Mouse (Mus musculus): ENCODE data around the gene Ctnnd2. TPM values are rescaled to one million over a fixed set of nuclear protein-coding genes. Genes with fewer than 3 reads are reported as not detected.

Gene Ctnnd2
- polyA plus RNA-seq, 1 experiment from 2014 or later, result 0.91 TPM

GRCm38 (mm10) chr15:30897342-30897741 is 724.9 kb downstream of the Ctnnd2 start:
- Histone ChIP-seq H3K36me3 (no peaks in the 10 kb centered on the region), H3K4me1 (peaks cover under 1% of the 10 kb centered on the region; the same call in 1 of the 2 replicates), H3K9ac (no peak overlapping the region), H3K4me3 (no peak overlapping the region), H3K9me3 (no peaks in the 10 kb centered on the region), H3K27ac (replicated peaks) (no peak overlapping the region), H3K4me2 (no peak overlapping the region), H3K27me3 (replicated peaks) (no peaks in the 10 kb centered on the region)
- no peak for ATAC-seq (ENCODE audit: extremely low read depth, insufficient number of reproducible peaks, low FRiP score, low TSS enrichment)
- 85% methylated on average over 8 of the region's 8 CpGs for WGBS

GRCm38 (mm10) chr15:30908027-30908426 is 735.6 kb downstream of the Ctnnd2 start:
- ATAC-seq (ENCODE audit: extremely low read depth, insufficient number of reproducible peaks, low FRiP score, low TSS enrichment), result no peak
- no peak overlapping the region for H3K9ac ChIP-seq

DNA sequence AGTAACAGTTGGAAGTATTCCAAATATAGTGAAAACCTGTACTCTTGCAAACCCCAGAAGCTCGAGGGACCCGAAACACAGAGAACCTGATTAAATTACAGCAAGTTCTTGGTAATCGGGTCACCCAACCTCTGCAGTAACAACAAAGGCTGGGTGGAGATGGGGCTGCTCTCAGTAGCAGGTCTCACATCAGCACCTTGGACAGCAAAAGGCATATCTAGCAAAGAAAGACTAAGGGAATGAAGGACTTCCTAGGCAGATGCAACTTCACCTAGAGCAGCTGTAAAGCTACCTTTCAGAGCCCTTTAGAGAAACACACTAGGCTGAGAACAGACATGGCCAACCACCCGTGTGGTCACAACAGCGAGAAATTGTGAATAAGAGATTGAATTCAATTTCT is 741.0 kb downstream of the Ctnnd2 start:
- no peak for ATAC-seq (ENCODE audit: extremely low read depth, insufficient number of reproducible peaks, low FRiP score, low TSS enrichment)
- Histone ChIP-seq H3K36me3 (no peaks in the 10 kb centered on the region), H3K4me3 (no peak overlapping the region), H3K27ac (replicated peaks) (no peak overlapping the region), H3K27me3 (replicated peaks) (no peaks in the 10 kb centered on the region), H3K9ac (no peak overlapping the region), H3K4me2 (no peak overlapping the region), H3K9me3 (no peaks in the 10 kb centered on the region), H3K4me1 (no peaks in the 10 kb centered on the region)
- 63% methylated on average over 5 of the region's 5 CpGs for WGBS

More at GRCm38 (mm10) chr15:30908027-30908426, 735.6 kb downstream of the Ctnnd2 start:
- Histone ChIP-seq H3K4me2 (no peak overlapping the region), H3K27me3 (replicated peaks) (no peaks in the 10 kb centered on the region), H3K27ac (replicated peaks) (no peak overlapping the region), H3K4me3 (no peak overlapping the region), H3K4me1 (no peaks in the 10 kb centered on the region), H3K9me3 (no peaks in the 10 kb centered on the region), H3K36me3 (no peaks in the 10 kb centered on the region)
- WGBS, result 47% methylated on average over 2 of the region's 2 CpGs

DNA sequence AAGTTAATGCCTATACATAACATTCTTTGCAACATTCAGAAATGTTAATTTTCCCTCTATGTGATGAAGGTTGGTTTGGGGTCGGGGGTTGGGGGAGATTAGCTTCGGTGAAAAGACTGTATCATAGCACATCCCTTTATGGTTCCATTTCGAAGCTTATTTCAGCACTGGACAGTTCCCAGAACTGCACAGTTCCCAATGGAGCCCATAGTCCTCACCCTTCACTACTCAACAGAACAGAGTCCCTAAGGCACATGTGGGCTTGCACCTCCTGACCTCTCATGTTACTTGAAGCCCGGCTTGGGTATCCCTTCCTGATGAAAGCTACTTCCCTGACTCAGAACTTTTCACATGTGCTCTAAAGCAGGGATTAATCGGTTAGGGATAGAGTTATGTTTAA is 753.4 kb downstream of the Ctnnd2 start:
- WGBS, result 59% methylated on average over 5 of the region's 5 CpGs
- H3K9ac ChIP-seq, result no peak overlapping the region
- H3K36me3 ChIP-seq, result no peaks in the 10 kb centered on the region

GRCm38 (mm10) chr15:30927632-30928031 is 755.2 kb downstream of the Ctnnd2 start:
- H3K4me2 ChIP-seq, result no peak overlapping the region
- WGBS, result 45% methylated on average over 7 of the region's 7 CpGs
- no peaks in the 10 kb centered on the region for H3K27me3 ChIP-seq (replicated peaks)
- no peaks in the 10 kb centered on the region for H3K36me3 ChIP-seq
- H3K9me3 ChIP-seq, result no peaks in the 10 kb centered on the region
- H3K27ac ChIP-seq (replicated peaks), result no peak overlapping the region
- ATAC-seq (ENCODE audit: extremely low read depth, insufficient number of reproducible peaks, low FRiP score, low TSS enrichment), result no peak
- no peak overlapping the region for H3K9ac ChIP-seq
- H3K4me1 ChIP-seq, result no peaks in the 10 kb centered on the region
- H3K4me3 ChIP-seq, result no peak overlapping the region

More for the DNA sequence above, 753.4 kb downstream of the Ctnnd2 start:
- no peaks in the 10 kb centered on the region for H3K27me3 ChIP-seq (replicated peaks)
- no peak overlapping the region for H3K4me3 ChIP-seq
- H3K4me1 ChIP-seq, result no peaks in the 10 kb centered on the region
- no peak for ATAC-seq (ENCODE audit: extremely low read depth, insufficient number of reproducible peaks, low FRiP score, low TSS enrichment)
- no peaks in the 10 kb centered on the region for H3K9me3 ChIP-seq
- no peak overlapping the region for H3K4me2 ChIP-seq
- H3K27ac ChIP-seq (replicated peaks), result no peak overlapping the region

GRCm38 (mm10) chr15:30931906-30932305 is 759.5 kb downstream of the Ctnnd2 start:
- Histone ChIP-seq H3K9ac (no peak overlapping the region), H3K27ac (replicated peaks) (no peak overlapping the region), H3K36me3 (no peaks in the 10 kb centered on the region), H3K4me3 (no peak overlapping the region), H3K9me3 (peaks cover 17% of the 10 kb centered on the region), H3K4me1 (no peaks in the 10 kb centered on the region), H3K27me3 (replicated peaks) (no peaks in the 10 kb centered on the region), H3K4me2 (no peak overlapping the region)
- 76% methylated on average over 5 of the region's 5 CpGs for WGBS
- no peak for ATAC-seq (ENCODE audit: extremely low read depth, insufficient number of reproducible peaks, low FRiP score, low TSS enrichment)

GRCm38 (mm10) chr15:30945863-30946262 is 773.5 kb downstream of the Ctnnd2 start:
- no peak overlapping the region for H3K27ac ChIP-seq (replicated peaks)
- no peak overlapping the region for H3K4me3 ChIP-seq
- H3K9ac ChIP-seq, result no peak overlapping the region
- no peak for ATAC-seq (ENCODE audit: extremely low read depth, insufficient number of reproducible peaks, low FRiP score, low TSS enrichment)
- H3K4me1 ChIP-seq, result peaks cover 9% of the 10 kb centered on the region
- no peak overlapping the region for H3K4me2 ChIP-seq
- 37% methylated on average over 1 of the region's 1 CpGs for WGBS
- H3K27me3 ChIP-seq (replicated peaks), result no peaks in the 10 kb centered on the region
- no peaks in the 10 kb centered on the region for H3K9me3 ChIP-seq
- H3K36me3 ChIP-seq, result no peaks in the 10 kb centered on the region

GRCm38 (mm10) chr15:30958513-30958912 is 786.1 kb downstream of the Ctnnd2 start:
- no peak overlapping the region for H3K4me3 ChIP-seq
- no peak overlapping the region for H3K27ac ChIP-seq (replicated peaks)
- H3K36me3 ChIP-seq, result no peaks in the 10 kb centered on the region
- no peak for ATAC-seq (ENCODE audit: extremely low read depth, insufficient number of reproducible peaks, low FRiP score, low TSS enrichment)
- no peaks in the 10 kb centered on the region for H3K27me3 ChIP-seq (replicated peaks)
- WGBS, result 90% methylated on average over 4 of the region's 4 CpGs
- H3K4me1 ChIP-seq, result no peaks in the 10 kb centered on the region
- H3K4me2 ChIP-seq, result no peak overlapping the region
- no peak overlapping the region for H3K9ac ChIP-seq
- H3K9me3 ChIP-seq, result no peaks in the 10 kb centered on the region

- WGBS, result 67% methylated on average over 8 of the region's 8 CpGs
- ATAC-seq (ENCODE audit: extremely low read depth, insufficient number of reproducible peaks, low FRiP score, low TSS enrichment), result no peak
- H3K9me3 ChIP-seq, result no peaks in the 10 kb centered on the region
These were observed 790.2 kb downstream of the Ctnnd2 start for GRCm38 (mm10) chr15:30962421-30963160.

GRCm38 (mm10) chr15:30964046-30964445 is 791.7 kb downstream of the Ctnnd2 start:
- WGBS, result 77% methylated on average over 7 of the region's 7 CpGs
- no peak for ATAC-seq (ENCODE audit: extremely low read depth, insufficient number of reproducible peaks, low FRiP score, low TSS enrichment)
- H3K27ac ChIP-seq (replicated peaks), result no peak overlapping the region
- H3K4me2 ChIP-seq, result no peak overlapping the region
- no peaks in the 10 kb centered on the region for H3K9me3 ChIP-seq
- H3K4me1 ChIP-seq, result no peaks in the 10 kb centered on the region
- no peaks in the 10 kb centered on the region for H3K27me3 ChIP-seq (replicated peaks)
- no peak overlapping the region for H3K9ac ChIP-seq
- H3K36me3 ChIP-seq, result no peaks in the 10 kb centered on the region
- H3K4me3 ChIP-seq, result no peak overlapping the region

More at GRCm38 (mm10) chr15:30962421-30963160, 790.2 kb downstream of the Ctnnd2 start:
- Histone ChIP-seq H3K9ac (no peak overlapping the region), H3K27me3 (replicated peaks) (no peaks in the 10 kb centered on the region), H3K4me2 (no peak overlapping the region), H3K27ac (replicated peaks) (no peak overlapping the region), H3K4me1 (no peaks in the 10 kb centered on the region), H3K36me3 (no peaks in the 10 kb centered on the region), H3K4me3 (no peak overlapping the region)

DNA sequence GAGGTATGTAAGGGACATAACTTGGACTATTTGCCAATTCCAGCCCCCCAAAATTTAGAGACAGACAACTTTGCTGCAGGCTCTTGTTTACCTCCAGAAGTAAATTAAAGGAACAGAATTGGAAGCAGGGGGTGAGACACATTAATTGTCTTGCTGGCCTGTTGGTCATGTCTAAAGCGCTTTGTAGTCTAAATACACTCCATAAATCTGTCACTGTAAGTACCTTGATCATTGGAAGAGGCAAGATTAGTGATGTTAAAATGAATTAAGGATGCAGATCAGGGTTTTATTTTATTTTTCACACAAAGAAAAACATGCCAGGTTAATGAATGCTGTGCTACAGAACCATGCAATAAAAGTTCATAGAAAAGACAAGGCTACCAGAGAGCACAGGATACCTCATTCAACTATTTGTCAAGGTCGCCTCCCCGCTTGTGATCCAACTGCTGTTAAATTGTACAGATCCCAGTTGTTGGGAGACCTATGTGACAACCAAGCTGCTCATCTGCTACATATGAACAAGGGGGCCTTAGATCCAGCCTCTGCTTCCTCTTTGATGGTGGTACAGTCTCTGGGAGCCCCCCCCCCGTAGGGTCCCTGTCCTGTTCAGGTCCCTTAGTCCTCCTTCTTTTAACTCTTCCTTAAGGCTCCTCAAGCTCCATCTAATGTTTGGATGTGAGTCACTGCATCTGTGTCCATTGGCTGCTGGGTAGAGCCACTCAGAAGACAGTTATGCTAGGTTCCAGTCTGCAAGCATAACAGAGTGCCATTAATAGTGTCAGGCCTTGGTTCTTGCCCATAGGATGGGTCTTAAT is 792.7 kb downstream of the Ctnnd2 start:
- Histone ChIP-seq H3K4me2 (no peak overlapping the region), H3K4me3 (no peak overlapping the region), H3K27me3 (replicated peaks) (no peaks in the 10 kb centered on the region), H3K9ac (no peak overlapping the region), H3K9me3 (no peaks in the 10 kb centered on the region), H3K36me3 (no peaks in the 10 kb centered on the region), H3K4me1 (no peaks in the 10 kb centered on the region), H3K27ac (replicated peaks) (no peak overlapping the region)
- ATAC-seq (ENCODE audit: extremely low read depth, insufficient number of reproducible peaks, low FRiP score, low TSS enrichment), result no peak
- WGBS, result 77% methylated on average over 4 of the region's 4 CpGs
